Mouse (Mus musculus) kidney, embryonic 14.5 days (tissue): ENCODE data around the gene Lypd5. TPM values are rescaled to one million over a fixed set of nuclear protein-coding genes. Genes with fewer than 3 reads are reported as not detected.
A peak's percentile ranks its signal among the peaks of the same experiment; 100 is the strongest.
"Not testable (repeated sequence)": the region's sequence is repeated elsewhere in the genome, so short reads cannot be mapped to it uniquely, and the experiment has no call there.

Source experiments
- ATAC-seq: fragments of 200-750 bp; cut with Nextera tagmentation; 2 replicates; pipeline ENCODE4 v1.8.0; 2017; ENCODE audit warnings: moderate number of reproducible peaks, mild to moderate bottlenecking, moderate TSS enrichment, moderate library complexity; ENCODE audit not compliant: low FRiP score, low TSS enrichment
- H3K27ac ChIP-seq: fragments of 300-500 bp; sonication (generic); 2 replicates; pipeline ENCODE4 v1.5.1; 2014; ENCODE audit warnings: low read depth, mild to moderate bottlenecking, low read length, moderate library complexity, mixed read lengths
- H3K27me3 ChIP-seq: fragments of 300-500 bp; sonication (generic); 2 replicates; pipeline ENCODE4 v1.6.1; 2014; ENCODE audit warnings: mild to moderate bottlenecking, low read length; ENCODE audit not compliant: control insufficient read depth, insufficient read depth
- H3K36me3 ChIP-seq: fragments of 300-500 bp; sonication (generic); 2 replicates; pipeline ENCODE4 v1.6.1; 2014; ENCODE audit warnings: low read length, mixed read lengths; ENCODE audit not compliant: control insufficient read depth, insufficient read depth
- H3K4me1 ChIP-seq: fragments of 300-500 bp; sonication (generic); 2 replicates; pipeline ENCODE4 v1.6.1; 2014; ENCODE audit warnings: low read length, mixed read lengths; ENCODE audit not compliant: control insufficient read depth, insufficient read depth
- H3K4me2 ChIP-seq: fragments of 300-500 bp; sonication (generic); replicated peaks from 2 replicates; pipeline ENCODE4 v1.6.1; 2014; ENCODE audit warnings: low read depth, mild to moderate bottlenecking, low read length
- H3K4me3 ChIP-seq: fragments of 300-500 bp; sonication (generic); 2 replicates; pipeline ENCODE4 v1.5.1; 2014; ENCODE audit warnings: mild to moderate bottlenecking, low read length
- H3K9ac ChIP-seq: fragments of 300-500 bp; sonication (generic); 2 replicates; pipeline ENCODE4 v1.6.1; 2014; ENCODE audit warnings: low read depth, mild to moderate bottlenecking, low read length, moderate library complexity
- H3K9me3 ChIP-seq: fragments of 300-500 bp; sonication (generic); 2 replicates; pipeline ENCODE4 v1.6.1; 2016; ENCODE audit warnings: low read length; ENCODE audit not compliant: control insufficient read depth
- WGBS: fragments of 180-500 bp; shearing (Covaris S2); extraction: QIAGEN DNeasy Blood & Tissue Kit; methylation state at CpG from one replicate; pipeline ENCODE4 v1.1.7; 2014; 5-methylcytosine and 5-hydroxymethylcytosine counted together
- microRNA-seq: library from miRNA; unstranded; fragments of <30 nt; microRNA quantifications from one replicate; pipeline ENCODE4, GENCODE M21; 2016
- polyA plus RNA-seq: library from polyadenylated mRNA; unstranded; fragments of >200 nt; fragmentation: Nextera tagmentation; extraction: Ambion mirVana; gene quantifications from 2 replicates; pipeline ENCODE4 v1.2.1, GENCODE M21; 2014

Lypd5 gene
- polyA plus RNA-seq, 1 experiment from 2014 or later = not detected

- Histone ChIP-seq H3K4me1 (0 out of 2 replicates have a peak, but pooled peaks cover 9% of the 10 kb centered on the region), H3K27ac (no peak overlapping the region), H3K9ac (no peak overlapping the region), H3K36me3 (peaks cover 4% of the 10 kb centered on the region), H3K27me3 (no peaks in the 10 kb centered on the region), H3K4me3 (no peak overlapping the region), H3K9me3 (no peaks in the 10 kb centered on the region), H3K4me2 (no peak overlapping the region)
- 95% methylated on average over 8 of the region's 8 CpGs for WGBS
- ATAC-seq = no peak
Observed at GRCm38 (mm10) chr7:24398364-24398913, 49.4 kb downstream of the Lypd5 start.

GRCm38 (mm10) chr7:24399256-24400081 is 50.5 kb downstream of the Lypd5 start, which contains the start of gene Smg9:
Gene Smg9, plus strand, starts transcription at chr7:24399619.
- Histone ChIP-seq H3K27ac (peak within 1 kb of the TSS; percentile 96), H3K4me1 (0 out of 2 replicates have a peak, but pooled peaks cover 6% of the 10 kb centered on the region), H3K4me2 (peak within 1 kb of the TSS; percentile 61), H3K4me3 (peak within 1 kb of the TSS; percentile 60), H3K9ac (peak within 1 kb of the TSS; percentile 76), H3K36me3 (peaks cover 10% of the 10 kb centered on the region), H3K27me3 (no peaks in the 10 kb centered on the region), H3K9me3 (no peaks in the 10 kb centered on the region)
- ATAC-seq = peak; percentile 94
- 4% methylated on average over 64 of the region's 66 CpGs for WGBS

GRCm38 (mm10) chr7:24400082-24400452 is 51.1 kb downstream of the Lypd5 start:
- Histone ChIP-seq H3K27ac (peak overlapping the region; percentile 96; the same call in 1 of the 2 replicates), H3K4me1 (no peaks in the 10 kb centered on the region), H3K36me3 (peaks cover 12% of the 10 kb centered on the region), H3K4me3 (peak overlapping the region; percentile 60), H3K4me2 (peak overlapping the region; percentile 61), H3K9ac (peak overlapping the region; percentile 76; the same call in 1 of the 2 replicates), H3K27me3 (no peaks in the 10 kb centered on the region), H3K9me3 (no peaks in the 10 kb centered on the region)
- WGBS = 12% methylated on average over 3 of the region's 3 CpGs
- peak; percentile 14; the same call in 1 of the 2 replicates for ATAC-seq

GRCm38 (mm10) chr7:24400489-24400888 is 51.5 kb downstream of the Lypd5 start:
- not testable (repeated sequence) for ATAC-seq, H3K9ac ChIP-seq
- H3K4me3 ChIP-seq = peak overlapping the region; percentile 60; the same call in 1 of the 2 replicates

GRCm38 (mm10) chr7:24402851-24403250 is 53.9 kb downstream of the Lypd5 start:
- Histone ChIP-seq H3K4me3 (no peak overlapping the region), H3K4me2 (no peak overlapping the region), H3K36me3 (peaks cover 28% of the 10 kb centered on the region), H3K4me1 (peaks cover 5% of the 10 kb centered on the region; the same call in 1 of the 2 replicates), H3K27me3 (no peaks in the 10 kb centered on the region), H3K27ac (no peak overlapping the region), H3K9ac (no peak overlapping the region), H3K9me3 (no peaks in the 10 kb centered on the region)
- ATAC-seq = no peak
- WGBS = 96% methylated on average over 9 of the region's 9 CpGs

More at GRCm38 (mm10) chr7:24400489-24400888, 51.5 kb downstream of the Lypd5 start:
- 92% methylated on average over 4 of the region's 4 CpGs for WGBS
- H3K27me3 ChIP-seq, H3K27ac ChIP-seq, H3K4me1 ChIP-seq, H3K9me3 ChIP-seq: not testable (repeated sequence)
- H3K4me2 ChIP-seq = peak overlapping the region; percentile 61
- peaks cover 14% of the 10 kb centered on the region for H3K36me3 ChIP-seq

Small RNAs within 50 kb of the gene (microRNA-seq; reads per million reads assigned to microRNA genes)
- gene Gm27592 = not detected

Other genes starting within 250 kb of the Lypd5 start
- 4.0 and 5.3 TPM in 2 replicates for gene Zfp112, start 236.9 kb upstream of the Lypd5 start, polyA plus RNA-seq
- 14.8 and 16.8 TPM in 2 replicates for gene Zfp235, start 215.0 kb upstream of the Lypd5 start, polyA plus RNA-seq
- 4.1 and 6.1 TPM in 2 replicates for gene Zfp114, start 174.1 kb upstream of the Lypd5 start, polyA plus RNA-seq
- gene Zfp111, start 137.8 kb upstream of the Lypd5 start, polyA plus RNA-seq = 6.8 and 12.0 TPM in 2 replicates
- gene Zfp109, start 111.6 kb upstream of the Lypd5 start, polyA plus RNA-seq = 1.7 and 5.0 TPM in 2 replicates
- 1.6 and 3.5 TPM in 2 replicates for gene Zfp108, start 94.4 kb upstream of the Lypd5 start, polyA plus RNA-seq
- gene Zfp93, start 78.8 kb upstream of the Lypd5 start, polyA plus RNA-seq = 6.3 and 11.8 TPM in 2 replicates
- 31.3 and 39.5 TPM in 2 replicates for gene Zfp61, start 48.0 kb upstream of the Lypd5 start, polyA plus RNA-seq
- 9.6 and 10.3 TPM in 2 replicates for gene Zfp94, start 32.5 kb upstream of the Lypd5 start, polyA plus RNA-seq
- 0.26 and 0.31 TPM in 2 replicates for gene Tescl, start 15.3 kb upstream of the Lypd5 start, polyA plus RNA-seq
- 2.6 and 3.3 TPM in 2 replicates for gene Kcnn4, start 21.1 kb downstream of the Lypd5 start, polyA plus RNA-seq
- gene Smg9, start 50.4 kb downstream of the Lypd5 start, polyA plus RNA-seq = 25.0 and 32.3 TPM in 2 replicates
- not detected in 2 replicates for gene Irgc1, start 103.1 kb downstream of the Lypd5 start, polyA plus RNA-seq
- gene Plaur, start 113.3 kb downstream of the Lypd5 start, polyA plus RNA-seq = 14.1 TPM in 2 replicates
- 1.5 and 5.9 TPM in 2 replicates for gene Cadm4, start 132.8 kb downstream of the Lypd5 start, polyA plus RNA-seq
- 54.5 and 70.3 TPM in 2 replicates for gene Zfp428, start 157.8 kb downstream of the Lypd5 start, polyA plus RNA-seq
- gene AC161166.1, start 163.3 kb downstream of the Lypd5 start, polyA plus RNA-seq = 0.17 and 0.61 TPM in 2 replicates
- 5.0 and 9.5 TPM in 2 replicates for gene Irgq, start 181.5 kb downstream of the Lypd5 start, polyA plus RNA-seq
- 0.43 TPM in 1 of 2 replicates, not detected in the other for gene Pinlyp, start 196.9 kb downstream of the Lypd5 start, polyA plus RNA-seq
- gene Xrcc1, start 197.1 kb downstream of the Lypd5 start, polyA plus RNA-seq = 109 and 136 TPM in 2 replicates
- 51.8 and 53.6 TPM in 2 replicates for gene Ethe1, start 238.3 kb downstream of the Lypd5 start, polyA plus RNA-seq
- 2.5 and 3.0 TPM in 2 replicates for gene Zfp575, start 238.4 kb downstream of the Lypd5 start, polyA plus RNA-seq